Mouse (Mus musculus) neural tube, embryonic 14.5 days (tissue): Measurements from ENCODE around the gene Ap2a2. TPM values are rescaled to one million over a fixed set of nuclear protein-coding genes. Genes with fewer than 3 reads are reported as not detected.
A peak's percentile ranks its signal among the peaks of the same experiment; 100 is the strongest.
"Not testable (repeated sequence)": the region's sequence is repeated elsewhere in the genome, so short reads cannot be mapped to it uniquely, and the experiment has no call there.

Experiments used
- ATAC-seq: fragments of 200-750 bp; cut with Nextera tagmentation; 2 replicates; pipeline ENCODE4 v1.8.0; 2017; ENCODE audit warnings: low read depth, mild to moderate bottlenecking, moderate TSS enrichment, moderate library complexity
- H3K27ac ChIP-seq: fragments of 300-500 bp; sonication (generic); 2 replicates; pipeline ENCODE4 v1.5.1; 2014; ENCODE audit warnings: low read depth, mild to moderate bottlenecking, control low read depth, low read length, moderate library complexity, mixed read lengths
- H3K27me3 ChIP-seq: fragments of 300-500 bp; sonication (generic); 2 replicates; pipeline ENCODE4 v1.6.1; 2014; ENCODE audit warnings: low read length; ENCODE audit not compliant: control insufficient read depth, insufficient read depth
- H3K36me3 ChIP-seq: fragments of 300-500 bp; sonication (generic); 2 replicates; pipeline ENCODE4 v1.6.1; 2014; ENCODE audit warnings: low read length, mixed read lengths; ENCODE audit not compliant: control insufficient read depth, insufficient read depth
- H3K4me1 ChIP-seq: fragments of 300-500 bp; sonication (generic); 2 replicates; pipeline ENCODE4 v1.6.1; 2014; ENCODE audit warnings: low read length; ENCODE audit not compliant: control insufficient read depth, insufficient read depth
- H3K4me2 ChIP-seq: fragments of 300-500 bp; sonication (generic); 2 replicates; pipeline ENCODE4 v1.6.1; 2014; ENCODE audit warnings: mild to moderate bottlenecking, low read depth, low read length, control low read depth
- H3K4me3 ChIP-seq: fragments of 300-500 bp; sonication (generic); 2 replicates; pipeline ENCODE4 v1.5.1; 2014; ENCODE audit warnings: low read depth, low read length, control low read depth, mixed read lengths
- H3K9ac ChIP-seq: fragments of 300-500 bp; sonication (generic); replicated peaks from 2 replicates; pipeline ENCODE4 v1.6.1; 2014; ENCODE audit warnings: low read depth, mild to moderate bottlenecking, control low read depth, low read length, mixed read lengths
- H3K9me3 ChIP-seq: fragments of 300-500 bp; sonication (generic); 2 replicates; pipeline ENCODE4 v1.6.1; 2016; ENCODE audit warnings: low read length; ENCODE audit not compliant: control insufficient read depth
- WGBS: fragments of 180-500 bp; shearing (Covaris S2); extraction: QIAGEN DNeasy Blood & Tissue Kit; methylation state at CpG from one replicate; pipeline ENCODE4 v1.1.7; 2014; 5-methylcytosine and 5-hydroxymethylcytosine counted together
- polyA plus RNA-seq: library from polyadenylated mRNA; unstranded; fragments of >200 nt; fragmentation: Nextera tagmentation; extraction: Ambion mirVana; gene quantifications from 2 replicates; pipeline ENCODE4 v1.2.1, GENCODE M21; 2014

The Ap2a2 gene
- polyA plus RNA-seq, 1 experiment from 2014 or later, result 98.5 TPM

- no peak for ATAC-seq
- Histone ChIP-seq H3K9me3 (no peaks in the 10 kb centered on the region), H3K9ac (no peak overlapping the region), H3K27me3 (no peaks in the 10 kb centered on the region), H3K4me3 (no peak overlapping the region), H3K4me2 (no peak overlapping the region), H3K27ac (no peak overlapping the region), H3K4me1 (no peaks in the 10 kb centered on the region), H3K36me3 (peaks cover 59% of the 10 kb centered on the region)
- 89% methylated on average over 2 of the region's 2 CpGs for WGBS
These were observed 66.0 kb downstream of the Ap2a2 start for GRCm38 (mm10) chr7:141628018-141628417.

DNA sequence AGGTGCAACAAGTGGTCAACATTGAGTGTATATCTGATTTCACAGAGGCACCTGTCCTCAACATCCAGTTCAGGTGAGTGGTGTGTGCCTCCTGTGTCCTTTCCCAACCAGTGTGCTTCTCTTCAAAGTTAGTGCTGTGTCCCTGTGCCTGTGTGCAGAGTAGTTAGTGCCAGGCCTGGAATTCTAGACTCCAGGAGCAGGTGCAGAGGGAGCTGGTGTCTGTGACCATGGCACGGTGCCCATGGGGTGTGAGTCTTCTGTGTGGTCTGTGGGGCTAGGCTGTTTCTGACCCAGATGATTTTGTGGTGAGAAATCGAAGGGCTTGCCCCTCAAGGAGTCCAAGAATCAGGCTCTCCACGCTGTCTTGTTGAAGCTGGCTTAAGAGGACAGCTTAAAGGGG is 67.3 kb downstream of the Ap2a2 start:
- H3K4me1 ChIP-seq, result no peaks in the 10 kb centered on the region
- no peak overlapping the region for H3K9ac ChIP-seq
- no peak overlapping the region for H3K4me3 ChIP-seq
- H3K27me3 ChIP-seq, result no peaks in the 10 kb centered on the region
- H3K4me2 ChIP-seq, result no peak overlapping the region
- no peaks in the 10 kb centered on the region for H3K9me3 ChIP-seq
- no peak overlapping the region for H3K27ac ChIP-seq
- H3K36me3 ChIP-seq, result peaks cover 56% of the 10 kb centered on the region
- WGBS, result 94% methylated on average over 3 of the region's 3 CpGs
- ATAC-seq, result no peak

DNA sequence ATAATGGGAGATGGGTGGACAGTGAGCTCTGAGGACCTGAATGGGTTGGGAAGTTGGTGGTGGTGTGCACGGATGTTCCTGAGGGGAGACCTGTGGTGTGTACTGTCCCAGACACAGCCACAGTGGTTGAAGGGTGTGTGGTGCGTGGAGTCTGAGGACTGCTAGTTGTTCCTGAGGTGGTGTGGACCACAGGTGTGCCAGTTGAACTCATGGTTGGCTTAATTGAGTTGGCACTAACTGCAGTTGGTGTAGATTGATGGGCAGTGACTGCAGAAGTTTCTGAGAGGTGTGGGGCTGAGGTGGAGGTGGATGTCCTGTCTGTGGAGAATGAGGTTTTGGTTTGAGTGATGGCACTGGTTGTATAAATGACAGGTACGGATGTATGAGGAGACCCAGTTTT is 76.1 kb downstream of the Ap2a2 start:
- peaks cover 10% of the 10 kb centered on the region; the same call in 1 of the 2 replicates for H3K36me3 ChIP-seq
- H3K9ac ChIP-seq, H3K9me3 ChIP-seq, H3K4me3 ChIP-seq, H3K27ac ChIP-seq, H3K27me3 ChIP-seq, H3K4me1 ChIP-seq, H3K4me2 ChIP-seq: not testable (repeated sequence)
- ATAC-seq, result peak; percentile 70
- WGBS, result 100% methylated on average over 1 of the region's 3 CpGs

DNA sequence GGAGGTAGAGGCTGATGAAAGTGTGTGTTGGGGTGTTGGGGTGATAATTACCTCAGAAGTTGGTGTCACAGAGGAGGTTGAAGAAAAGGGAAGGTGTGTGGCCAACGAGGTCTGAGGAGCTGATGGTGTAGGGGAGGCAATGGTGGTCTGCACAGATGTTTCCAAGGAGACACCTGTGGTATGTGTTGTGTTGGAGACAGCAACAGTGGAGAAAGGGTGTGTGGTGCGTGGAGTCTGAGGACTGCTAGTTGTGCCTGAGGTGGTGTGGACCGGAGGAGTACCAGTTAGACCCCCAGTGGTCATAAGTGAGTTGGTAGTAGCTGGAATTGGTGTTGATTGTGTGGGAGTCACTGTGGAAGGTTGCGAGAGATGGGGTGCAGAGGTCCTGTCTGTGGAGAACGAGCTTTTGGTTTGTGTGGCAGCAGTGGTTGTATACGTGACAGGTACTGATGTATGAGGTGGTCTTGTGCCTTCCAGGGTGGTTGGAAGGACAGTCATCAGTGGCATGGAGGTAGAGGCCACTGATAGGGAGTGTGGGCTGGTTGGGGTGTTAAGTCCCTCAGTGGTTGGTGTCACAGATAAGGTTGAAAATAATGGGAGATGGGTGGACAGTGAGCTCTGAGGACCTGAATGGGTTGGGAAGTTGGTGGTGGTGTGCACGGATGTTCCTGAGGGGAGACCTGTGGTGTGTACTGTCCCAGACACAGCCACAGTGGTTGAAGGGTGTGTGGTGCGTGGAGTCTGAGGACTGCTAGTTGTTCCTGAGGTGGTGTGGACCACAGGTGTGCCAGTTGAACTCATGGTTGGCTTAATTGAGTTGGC is 76.8 kb downstream of the Ap2a2 start:
- H3K36me3 ChIP-seq, result peaks cover 10% of the 10 kb centered on the region; the same call in 1 of the 2 replicates
- not testable (repeated sequence) for H3K9me3 ChIP-seq, H3K4me1 ChIP-seq, H3K27me3 ChIP-seq, H3K4me2 ChIP-seq, H3K4me3 ChIP-seq, H3K27ac ChIP-seq, H3K9ac ChIP-seq
- WGBS, result 95% methylated on average over 5 of the region's 8 CpGs
- ATAC-seq, result peak; percentile 77

- H3K9ac ChIP-seq, H3K9me3 ChIP-seq, H3K4me2 ChIP-seq, H3K4me1 ChIP-seq, H3K27me3 ChIP-seq, H3K27ac ChIP-seq, H3K4me3 ChIP-seq, H3K36me3 ChIP-seq: not testable (repeated sequence)
- WGBS, result 87% methylated on average over 5 of the region's 5 CpGs
- peak; percentile 39 for ATAC-seq
These were observed 77.4 kb downstream of the Ap2a2 start for GRCm38 (mm10) chr7:141639335-141639890.

GRCm38 (mm10) chr7:141642375-141642774 is 80.4 kb downstream of the Ap2a2 start:
- ATAC-seq, result no peak
- H3K9ac ChIP-seq, result no peak overlapping the region
- H3K27ac ChIP-seq, result no peak overlapping the region
- H3K9me3 ChIP-seq, result no peaks in the 10 kb centered on the region
- WGBS, result 91% methylated on average over 1 of the region's 1 CpGs
- H3K4me3 ChIP-seq, result no peak overlapping the region
- H3K4me2 ChIP-seq, result no peak overlapping the region
- no peaks in the 10 kb centered on the region for H3K4me1 ChIP-seq
- no peaks in the 10 kb centered on the region for H3K36me3 ChIP-seq
- no peaks in the 10 kb centered on the region for H3K27me3 ChIP-seq

GRCm38 (mm10) chr7:141643160-141643559 is 81.2 kb downstream of the Ap2a2 start:
- WGBS, result 48% methylated on average over 3 of the region's 3 CpGs
- H3K4me2 ChIP-seq, result no peak overlapping the region
- no peaks in the 10 kb centered on the region for H3K27me3 ChIP-seq
- no peaks in the 10 kb centered on the region for H3K4me1 ChIP-seq
- H3K27ac ChIP-seq, result no peak overlapping the region
- no peaks in the 10 kb centered on the region for H3K9me3 ChIP-seq
- H3K4me3 ChIP-seq, result no peak overlapping the region
- ATAC-seq, result no peak
- no peak overlapping the region for H3K9ac ChIP-seq
- no peaks in the 10 kb centered on the region for H3K36me3 ChIP-seq

DNA sequence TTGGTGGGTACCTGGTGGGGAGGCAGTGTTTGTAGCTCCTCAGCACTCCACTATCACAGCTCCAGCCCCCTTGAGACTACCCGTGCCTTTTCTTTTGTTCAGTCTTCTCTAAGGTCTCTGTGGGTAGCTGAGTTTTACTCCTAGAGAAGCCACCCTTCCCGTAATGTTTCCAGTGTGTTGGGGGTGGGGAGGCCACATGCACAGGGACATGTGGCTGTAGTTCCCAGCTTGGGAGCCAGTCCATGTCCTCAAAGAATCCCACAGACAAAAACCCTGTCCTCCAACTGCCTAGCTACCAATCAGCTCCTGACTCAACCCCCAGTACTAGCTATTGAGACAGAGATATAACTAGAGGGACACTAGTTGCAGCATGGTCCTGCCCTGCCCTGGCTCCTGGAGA is 85.1 kb downstream of the Ap2a2 start:
- Histone ChIP-seq H3K4me3 (no peak overlapping the region), H3K27ac (no peak overlapping the region), H3K36me3 (no peaks in the 10 kb centered on the region), H3K9ac (no peak overlapping the region), H3K9me3 (no peaks in the 10 kb centered on the region), H3K4me1 (no peaks in the 10 kb centered on the region), H3K4me2 (no peak overlapping the region), H3K27me3 (no peaks in the 10 kb centered on the region)
- WGBS, result 63% methylated on average over 2 of the region's 2 CpGs
- ATAC-seq, result no peak

GRCm38 (mm10) chr7:141647815-141648214 is 85.8 kb downstream of the Ap2a2 start:
- no peak for ATAC-seq
- 74% methylated on average over 11 of the region's 11 CpGs for WGBS

More at GRCm38 (mm10) chr7:141647815-141648214, 85.8 kb downstream of the Ap2a2 start:
- H3K4me2 ChIP-seq, result no peak overlapping the region
- H3K4me3 ChIP-seq, result no peak overlapping the region
- no peak overlapping the region for H3K27ac ChIP-seq
- no peak overlapping the region for H3K9ac ChIP-seq
- H3K9me3 ChIP-seq, result no peaks in the 10 kb centered on the region
- H3K27me3 ChIP-seq, result no peaks in the 10 kb centered on the region
- no peaks in the 10 kb centered on the region for H3K36me3 ChIP-seq
- no peaks in the 10 kb centered on the region for H3K4me1 ChIP-seq
